Mouse (Mus musculus) hindbrain, embryonic 10.5 days (tissue): ENCODE data around the gene Smpd3. TPM values are rescaled to one million over a fixed set of nuclear protein-coding genes. Genes with fewer than 3 reads are reported as not detected.

Experiments
- DNase-seq: peaks from one replicate; pipeline ENCODE4 v3.0.0-alpha.2; 2017; ENCODE audit warnings: low spot score
- H3K27ac ChIP-seq: fragments of 300-500 bp; sonication (generic); 2 replicates; pipeline ENCODE4 v1.5.1; 2016; ENCODE audit warnings: mild to moderate bottlenecking, moderate library complexity
- H3K27me3 ChIP-seq: fragments of 300-500 bp; sonication (generic); 2 replicates; pipeline ENCODE4 v1.6.1; 2016; ENCODE audit warnings: mild to moderate bottlenecking; ENCODE audit not compliant: poor library complexity, insufficient read depth, severe bottlenecking
- H3K36me3 ChIP-seq: fragments of 300-500 bp; sonication (generic); 2 replicates; pipeline ENCODE4 v1.6.1; 2016; ENCODE audit warnings: mild to moderate bottlenecking, moderate library complexity
- H3K4me1 ChIP-seq: fragments of 300-500 bp; sonication (generic); replicated peaks from 2 replicates; pipeline ENCODE4 v1.6.1; 2016; ENCODE audit warnings: mild to moderate bottlenecking
- H3K4me3 ChIP-seq: fragments of 300-500 bp; sonication (generic); 2 replicates; pipeline ENCODE4 v1.5.1; 2016; ENCODE audit warnings: mild to moderate bottlenecking, moderate library complexity
- H3K9me3 ChIP-seq: fragments of 300-500 bp; sonication (generic); 2 replicates; pipeline ENCODE4 v1.6.1; 2016; ENCODE audit warnings: mild to moderate bottlenecking, moderate library complexity
- WGBS: fragments of 180-500 bp; shearing (Covaris S2); methylation state at CpG from one replicate; pipeline ENCODE4 v1.1.7; 2016; 5-methylcytosine and 5-hydroxymethylcytosine counted together
- polyA plus RNA-seq: library from polyadenylated mRNA; unstranded; fragments of >200 nt; fragmentation: Nextera tagmentation; extraction: Ambion mirVana; gene quantifications from 2 replicates; pipeline ENCODE4 v1.2.1, GENCODE M21; 2016

Gene Smpd3
- polyA plus RNA-seq, 1 experiment from 2014 or later, result 20.9 TPM

- Histone ChIP-seq H3K4me1 (no peaks in the 10 kb centered on the region), H3K4me3 (no peak overlapping the region), H3K27me3 (no peaks in the 10 kb centered on the region), H3K27ac (no peak overlapping the region), H3K36me3 (peaks cover 92% of the 10 kb centered on the region), H3K9me3 (no peaks in the 10 kb centered on the region)
- no peak for DNase-seq
- WGBS, result 81% methylated on average over 3 of the region's 3 CpGs
Measured at GRCm38 (mm10) chr8:106232751-106233150, 105.0 kb downstream of the Smpd3 start.

GRCm38 (mm10) chr8:106231536-106231935 lies 106.3 kb downstream of the Smpd3 start:
- Histone ChIP-seq H3K9me3 (no peaks in the 10 kb centered on the region), H3K36me3 (peaks cover 92% of the 10 kb centered on the region), H3K4me3 (no peak overlapping the region), H3K27me3 (no peaks in the 10 kb centered on the region), H3K27ac (no peak overlapping the region), H3K4me1 (no peaks in the 10 kb centered on the region)
- no peak for DNase-seq
- 88% methylated on average over 7 of the region's 7 CpGs for WGBS

GRCm38 (mm10) chr8:106226589-106226988 lies 111.2 kb downstream of the Smpd3 start:
- peak; percentile 53 for DNase-seq
- H3K27ac ChIP-seq, result no peak overlapping the region
- H3K9me3 ChIP-seq, result no peaks in the 10 kb centered on the region
- H3K4me3 ChIP-seq, result no peak overlapping the region
- no peaks in the 10 kb centered on the region for H3K27me3 ChIP-seq
- WGBS, result 56% methylated on average over 9 of the region's 9 CpGs
- H3K4me1 ChIP-seq, result no peaks in the 10 kb centered on the region
- peaks cover 92% of the 10 kb centered on the region for H3K36me3 ChIP-seq

DNA sequence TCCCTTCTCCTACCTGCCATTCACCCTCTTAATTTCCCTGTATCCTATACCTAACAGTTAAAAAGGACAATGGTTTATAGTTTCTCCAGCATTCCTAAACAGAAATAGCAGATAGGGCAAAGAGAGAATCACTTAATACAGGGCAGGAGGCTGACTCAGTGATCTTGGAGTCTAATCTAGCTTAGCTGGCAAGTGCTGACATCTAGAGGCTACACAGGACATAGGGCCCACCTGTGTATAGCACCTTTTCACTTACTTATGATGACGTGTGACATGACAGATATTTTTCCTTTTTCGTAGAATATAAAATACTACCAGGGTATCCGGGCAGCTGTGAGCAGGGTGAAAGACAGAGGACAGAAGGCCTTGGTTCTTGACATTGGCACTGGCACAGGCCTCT lies 118.2 kb downstream of the Smpd3 start:
- Histone ChIP-seq H3K27me3 (no peaks in the 10 kb centered on the region), H3K4me1 (no peaks in the 10 kb centered on the region), H3K9me3 (no peaks in the 10 kb centered on the region), H3K27ac (no peak overlapping the region), H3K36me3 (peaks cover 98% of the 10 kb centered on the region), H3K4me3 (no peak overlapping the region)
- no peak for DNase-seq
- 92% methylated on average over 3 of the region's 3 CpGs for WGBS

DNA sequence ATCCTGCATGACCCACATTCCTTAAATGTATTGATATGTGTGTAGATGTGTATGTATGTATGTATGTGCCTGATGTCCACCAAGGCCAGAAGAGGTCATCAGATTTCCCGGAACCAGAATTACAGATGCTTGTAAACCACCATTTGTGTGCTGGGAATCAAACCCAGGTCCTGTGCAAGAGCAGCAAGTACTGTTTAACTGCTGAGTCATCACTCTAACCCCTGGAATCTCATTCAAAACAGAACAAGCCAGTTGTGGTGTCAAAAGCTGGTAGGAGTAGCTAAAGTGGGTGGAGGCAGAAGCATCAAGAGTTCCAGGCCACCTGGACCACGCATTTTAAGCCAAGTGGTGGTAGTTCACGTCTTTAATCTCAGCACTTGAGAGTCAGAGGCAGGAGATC lies 123.8 kb downstream of the Smpd3 start:
- Histone ChIP-seq H3K27me3 (no peaks in the 10 kb centered on the region), H3K9me3 (no peaks in the 10 kb centered on the region), H3K4me1 (peaks cover 24% of the 10 kb centered on the region), H3K36me3 (peaks cover 68% of the 10 kb centered on the region), H3K4me3 (no peak overlapping the region), H3K27ac (no peak overlapping the region)
- WGBS, result 96% methylated on average over 3 of the region's 3 CpGs
- no peak for DNase-seq

DNA sequence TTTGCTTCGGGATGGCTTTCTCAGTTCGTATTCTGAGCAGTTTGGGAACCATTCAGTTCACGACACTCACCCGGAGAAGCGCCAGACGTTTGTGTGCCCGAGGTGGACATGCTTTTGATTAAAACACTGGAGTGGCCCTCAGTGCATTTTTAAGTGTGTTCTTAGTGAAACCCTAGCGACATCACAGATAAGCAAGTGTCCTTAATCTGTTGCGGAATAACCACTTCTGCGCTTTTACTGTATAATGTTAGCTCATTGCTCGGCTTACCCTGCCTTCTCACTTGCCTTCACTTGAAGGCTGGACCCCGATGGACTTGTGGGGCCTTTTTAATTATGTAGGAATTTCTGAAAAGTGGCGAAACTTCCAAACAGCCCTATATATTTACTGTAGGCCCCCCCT lies 126.4 kb downstream of the Smpd3 start:
- no peak for DNase-seq
- Histone ChIP-seq H3K4me1 (peaks cover 24% of the 10 kb centered on the region), H3K36me3 (peaks cover 66% of the 10 kb centered on the region), H3K4me3 (peak overlapping the region; percentile 96), H3K27ac (peak overlapping the region; percentile 95), H3K27me3 (no peaks in the 10 kb centered on the region), H3K9me3 (no peaks in the 10 kb centered on the region)
- WGBS, result 7% methylated on average over 13 of the region's 13 CpGs

DNA sequence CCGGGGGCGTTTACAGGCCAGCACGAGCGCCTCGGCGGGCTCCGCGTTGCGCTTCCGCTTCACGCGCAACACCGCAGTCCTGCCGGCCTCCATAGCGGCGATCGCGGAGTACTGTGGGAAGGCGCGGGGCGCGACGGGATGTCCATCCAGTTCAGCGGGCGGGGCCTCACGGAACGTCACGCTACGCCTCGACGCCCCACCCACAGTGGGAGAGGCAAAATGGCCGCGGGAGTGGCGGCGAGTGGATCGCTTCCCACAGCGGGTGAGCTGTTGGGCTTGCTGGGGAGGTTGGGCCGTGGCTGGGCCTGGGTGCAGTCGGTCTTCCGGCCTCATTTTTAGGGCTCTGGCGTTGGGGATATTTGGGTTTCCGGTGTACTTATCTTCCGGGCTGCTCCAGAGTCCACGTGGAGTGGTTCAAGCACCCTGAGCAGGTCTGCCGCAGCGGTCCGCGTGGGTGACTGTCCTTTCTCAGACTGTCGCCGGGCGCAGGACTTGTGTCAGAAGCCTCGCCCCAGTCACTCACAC lies 126.9 kb downstream of the Smpd3 start, which contains the start of the genes Slc7a6os and Prmt7:
Gene Slc7a6os, minus strand, starts transcription at position 115 of the 525 bp plus-strand sequence.
Gene Prmt7, plus strand, starts transcription at position 116 of the 525 bp plus-strand sequence.
- Histone ChIP-seq H3K4me3 (peak within 1 kb of the TSS; percentile 96), H3K27me3 (no peaks in the 10 kb centered on the region), H3K4me1 (peaks cover 24% of the 10 kb centered on the region), H3K36me3 (peaks cover 65% of the 10 kb centered on the region), H3K9me3 (no peaks in the 10 kb centered on the region), H3K27ac (peak within 1 kb of the TSS; percentile 95)
- WGBS, result under 1% methylated on average over 52 of the region's 52 CpGs
- DNase-seq, result peak; percentile 93

DNA sequence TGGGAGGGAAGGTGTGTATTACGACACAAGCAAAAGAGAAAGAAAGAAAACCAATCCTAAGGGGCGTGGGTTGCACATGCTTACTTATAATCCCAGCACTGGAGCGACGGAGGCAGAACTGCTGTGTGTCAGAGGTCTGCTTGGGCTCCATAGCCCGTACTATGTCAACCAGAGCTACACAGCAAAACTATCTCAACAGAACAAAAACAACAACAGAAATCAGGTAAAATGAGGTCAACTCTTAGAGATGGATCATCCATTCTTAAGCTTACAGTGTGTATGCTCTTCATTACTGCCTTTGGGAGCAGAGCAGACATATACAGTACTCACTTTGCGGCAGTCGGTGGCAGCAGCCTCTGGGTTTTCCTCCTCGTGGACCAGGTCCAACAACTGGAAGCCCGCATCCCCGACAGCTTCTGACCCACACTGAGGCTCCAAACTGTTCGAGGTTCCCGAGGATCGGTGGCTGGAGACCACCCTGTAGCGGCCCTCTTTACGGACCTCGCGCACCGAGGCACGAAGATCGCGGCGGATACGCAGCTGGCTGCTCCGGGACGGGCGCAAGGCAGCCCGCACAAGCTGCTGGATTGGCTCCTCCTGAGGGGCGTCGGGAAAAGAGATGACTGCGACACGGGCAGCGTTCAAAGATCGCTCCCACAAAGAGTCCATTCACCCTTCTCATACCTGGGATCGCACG lies 127.6 kb downstream of the Smpd3 start:
- DNase-seq, result peak; percentile 6
- under 1% methylated on average over 35 of the region's 35 CpGs for WGBS
- Histone ChIP-seq H3K27me3 (no peaks in the 10 kb centered on the region), H3K27ac (peak overlapping the region; percentile 95), H3K4me1 (peaks cover 24% of the 10 kb centered on the region), H3K36me3 (peaks cover 65% of the 10 kb centered on the region), H3K9me3 (no peaks in the 10 kb centered on the region), H3K4me3 (peak overlapping the region; percentile 96)

Other genes starting within 250 kb of the Smpd3 start
- gene Esrp2, start 201.0 kb downstream of the Smpd3 start, polyA plus RNA-seq, result 2.5 and 3.3 TPM in 2 replicates
- 15.0 and 16.1 TPM in 2 replicates for gene Pla2g15, start 187.6 kb downstream of the Smpd3 start, polyA plus RNA-seq
- gene Slc7a6, start 169.1 kb downstream of the Smpd3 start, polyA plus RNA-seq, result 66.1 and 71.9 TPM in 2 replicates
- gene Slc7a6os, start 127.1 kb downstream of the Smpd3 start, polyA plus RNA-seq, result 33.0 and 36.9 TPM in 2 replicates
- gene Prmt7, start 127.1 kb downstream of the Smpd3 start, polyA plus RNA-seq, result 71.1 and 73.6 TPM in 2 replicates
- 24.1 and 26.1 TPM in 2 replicates for gene Zfp90, start 77.3 kb upstream of the Smpd3 start, polyA plus RNA-seq
- gene 6030452D12Rik, start 162.5 kb upstream of the Smpd3 start, polyA plus RNA-seq, result not detected in 2 replicates
- gene Cdh3, start 172.9 kb upstream of the Smpd3 start, polyA plus RNA-seq, result 8.2 and 11.3 TPM in 2 replicates
- gene Gm10073, start 235.5 kb upstream of the Smpd3 start, polyA plus RNA-seq, result 6.2 and 8.0 TPM in 2 replicates